Mouse (Mus musculus) kidney, postnatal 0 days (tissue): ENCODE results near the gene Guk1. TPM values are rescaled to one million over a fixed set of nuclear protein-coding genes. Genes with fewer than 3 reads are reported as not detected.

ENCODE experiments used
- ATAC-seq: fragments of 200-750 bp; cut with Nextera tagmentation; replicated peaks from 2 replicates; pipeline ENCODE4 v1.8.0; 2017; ENCODE audit warnings: low read depth, moderate number of reproducible peaks, moderate TSS enrichment, moderate library complexity; ENCODE audit not compliant: low FRiP score
- DNase-seq: peaks from one replicate; pipeline ENCODE4 v3.0.0-alpha.2; 2016; ENCODE audit warnings: low spot score
- H3K27ac ChIP-seq: fragments of 300-500 bp; sonication (generic); 2 replicates; pipeline ENCODE4 v1.5.1; 2014; ENCODE audit warnings: mild to moderate bottlenecking
- H3K27me3 ChIP-seq: fragments of 300-500 bp; sonication (generic); 2 replicates; pipeline ENCODE4 v1.6.1; 2014; ENCODE audit warnings: low read length, mixed read lengths; ENCODE audit not compliant: insufficient read depth
- H3K36me3 ChIP-seq: fragments of 300-500 bp; sonication (generic); 2 replicates; pipeline ENCODE4 v1.6.1; 2014; ENCODE audit warnings: low read length, mixed read lengths; ENCODE audit not compliant: insufficient read depth
- H3K4me1 ChIP-seq: fragments of 300-500 bp; sonication (generic); replicated peaks from 2 replicates; pipeline ENCODE4 v1.6.1; 2014; ENCODE audit warnings: antibody characterized with exemption, low read length, mixed read lengths; ENCODE audit not compliant: insufficient read depth
- H3K4me2 ChIP-seq: fragments of 300-500 bp; sonication (generic); 2 replicates; pipeline ENCODE4 v1.6.1; 2014; ENCODE audit warnings: mild to moderate bottlenecking, low read length, moderate library complexity, mixed read lengths
- H3K4me3 ChIP-seq: fragments of 300-500 bp; sonication (generic); replicated peaks from 2 replicates; pipeline ENCODE4 v1.5.1; 2014; ENCODE audit warnings: low read depth, low read length
- H3K9ac ChIP-seq: fragments of 300-500 bp; sonication (generic); 2 replicates; pipeline ENCODE4 v1.6.1; 2014; ENCODE audit warnings: low read depth, low read length
- H3K9me3 ChIP-seq: fragments of 300-500 bp; sonication (generic); replicated peaks from 2 replicates; pipeline ENCODE4 v1.6.1; 2016; ENCODE audit warnings: low read length, inconsistent platforms, mixed read lengths
- CTCF ChIP-seq: IDR thresholded peaks from 2 replicates; pipeline ENCODE4 v1.5.1; 2016; ENCODE audit warnings: antibody characterized with exemption, low read depth, mild to moderate bottlenecking, moderate library complexity
- WGBS: fragments of 180-500 bp; shearing (Covaris S2); extraction: QIAGEN DNeasy Blood & Tissue Kit; methylation state at CpG from one replicate; pipeline ENCODE4 v1.1.7; 2014; 5-methylcytosine and 5-hydroxymethylcytosine counted together
- polyA plus RNA-seq: library from polyadenylated mRNA; unstranded; fragments of >200 nt; fragmentation: Nextera tagmentation; extraction: Ambion mirVana; gene quantifications from 2 replicates; pipeline ENCODE4 v1.2.1, GENCODE M21; 2015

Gene Guk1
- polyA plus RNA-seq, 1 experiment from 2014 or later: 135 TPM

DNA sequence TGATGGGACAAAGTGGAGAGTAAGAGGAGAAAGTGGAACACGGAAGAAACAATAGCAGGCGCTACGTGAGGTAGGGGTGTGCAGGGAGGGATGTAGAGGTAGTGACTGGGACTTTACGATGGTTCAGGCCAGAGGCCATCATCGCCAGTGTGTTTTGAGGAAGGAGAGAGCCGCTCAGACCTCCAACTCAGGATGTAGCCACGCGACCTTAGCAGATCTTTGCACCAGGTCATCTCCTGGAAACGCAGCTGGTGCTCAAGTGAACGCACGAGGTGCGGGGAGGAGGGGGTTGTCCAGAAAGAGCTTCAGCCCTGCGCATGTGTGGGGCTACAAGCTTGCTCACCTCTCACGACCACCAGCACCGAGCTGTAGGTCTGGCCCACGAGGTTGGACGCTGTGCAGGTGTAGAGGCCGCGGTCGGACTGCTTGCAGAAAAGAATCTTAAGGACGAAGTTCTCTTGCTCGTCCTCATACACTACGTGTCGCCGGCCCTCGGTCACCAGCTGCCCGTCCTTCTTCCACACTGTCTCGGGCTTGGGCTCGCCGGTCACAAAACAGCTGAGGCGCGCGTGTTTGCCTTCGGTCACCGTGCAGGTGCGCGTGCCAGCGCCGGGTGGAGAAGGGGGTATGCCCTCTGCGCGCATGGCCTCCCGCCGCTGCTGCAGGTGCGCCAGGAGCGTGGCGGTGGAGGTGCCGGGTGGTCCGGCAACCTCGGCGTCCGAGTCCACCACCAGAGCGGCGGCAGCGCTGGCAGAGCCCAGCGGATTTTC lies 56.8 kb downstream of the Guk1 start:
- Histone ChIP-seq H3K27me3 (peaks cover 39% of the 10 kb centered on the region), H3K4me3 (peak overlapping the region; percentile 9; the same call in 1 of the 2 replicates), H3K27ac (no peak overlapping the region), H3K4me2 (peak overlapping the region; percentile 44), H3K9ac (no peak overlapping the region), H3K4me1 (0 out of 2 replicates have a peak, but pooled peaks cover 4% of the 10 kb centered on the region), H3K36me3 (no peaks in the 10 kb centered on the region), H3K9me3 (no peaks in the 10 kb centered on the region)
- ATAC-seq: no peak
- DNase-seq: no peak
- no peak for TF ChIP-seq CTCF
- WGBS: 5% methylated on average over 55 of the region's 55 CpGs

- no peak overlapping the region for H3K27ac ChIP-seq
- H3K27me3 ChIP-seq: peaks cover 39% of the 10 kb centered on the region
- ATAC-seq (no peak; the same call in 1 of the 2 replicates), DNase-seq (peak; percentile 12)
- WGBS: 4% methylated on average over 34 of the region's 35 CpGs
- TF ChIP-seq CTCF: peak; percentile 23; the same call in 1 of the 2 replicates
- 0 out of 2 replicates have a peak, but pooled peaks cover 4% of the 10 kb centered on the region for H3K4me1 ChIP-seq
- no peaks in the 10 kb centered on the region for H3K9me3 ChIP-seq
- 0 out of 2 replicates have a peak overlapping the region, but pooled peaks have one; percentile 7 for H3K4me3 ChIP-seq
- no peak overlapping the region for H3K9ac ChIP-seq
- H3K4me2 ChIP-seq: peak overlapping the region; percentile 35
- no peaks in the 10 kb centered on the region for H3K36me3 ChIP-seq
Observed at GRCm38 (mm10) chr11:59134373-59134997, 57.5 kb downstream of the Guk1 start.

Other genes with a start within 250 kb of the Guk1 start
- gene Hist3h2ba, start 243.3 kb downstream of the Guk1 start, polyA plus RNA-seq: 43.9 and 45.8 TPM in 2 replicates
- 40.9 and 41.2 TPM in 2 replicates for gene Hist3h2a, start 237.5 kb downstream of the Guk1 start, polyA plus RNA-seq
- 0.32 and 0.37 TPM in 2 replicates for gene Trim17, start 237.5 kb downstream of the Guk1 start, polyA plus RNA-seq
- 16.3 and 16.7 TPM in 2 replicates for gene Trim11, start 214.1 kb downstream of the Guk1 start, polyA plus RNA-seq
- 0.20 and 0.26 TPM in 2 replicates for gene Obscn, start 55.8 kb downstream of the Guk1 start, polyA plus RNA-seq
- 6.5 and 6.9 TPM in 2 replicates for gene Iba57, start 28.5 kb downstream of the Guk1 start, polyA plus RNA-seq
- gene Gjc2, start 9.0 kb downstream of the Guk1 start, polyA plus RNA-seq: 1.2 TPM in 2 replicates
- gene Mrpl55, start 10.3 kb upstream of the Guk1 start, polyA plus RNA-seq: 112 and 121 TPM in 2 replicates
- 33.9 and 35.0 TPM in 2 replicates for gene 2310033P09Rik, start 16.1 kb upstream of the Guk1 start, polyA plus RNA-seq
- gene Arf1, start 36.1 kb upstream of the Guk1 start, polyA plus RNA-seq: 670 and 713 TPM in 2 replicates
- gene Wnt3a, start 98.5 kb upstream of the Guk1 start, polyA plus RNA-seq: not detected in 2 replicates
- gene Wnt9a, start 114.7 kb upstream of the Guk1 start, polyA plus RNA-seq: 1.0 and 1.1 TPM in 2 replicates
- gene Prss38, start 183.4 kb upstream of the Guk1 start, polyA plus RNA-seq: not detected in 2 replicates